Mouse (Mus musculus) stomach, embryonic 16.5 days (tissue): Measurements from ENCODE around the gene Olfr53. TPM values are rescaled to one million over a fixed set of nuclear protein-coding genes. Genes with fewer than 3 reads are reported as not detected.

Experiments used
- polyA plus RNA-seq: library from polyadenylated mRNA; unstranded; fragments of >200 nt; fragmentation: Nextera tagmentation; extraction: Ambion mirVana; gene quantifications from 2 replicates; pipeline ENCODE4 v1.2.1, GENCODE M21; 2015

Olfr53 gene
- polyA plus RNA-seq, 1 experiment from 2014 or later: not detected

Other genes starting within 250 kb of the Olfr53 start
- not detected in 2 replicates for gene Olfr531, start 243.5 kb upstream of the Olfr53 start, polyA plus RNA-seq
- not detected in 2 replicates for gene Olfr532, start 224.8 kb upstream of the Olfr53 start, polyA plus RNA-seq
- gene Olfr533, start 183.1 kb upstream of the Olfr53 start, polyA plus RNA-seq: not detected in 2 replicates
- gene Olfr535, start 162.2 kb upstream of the Olfr53 start, polyA plus RNA-seq: not detected in 2 replicates
- not detected in 2 replicates for gene Olfr536, start 139.1 kb upstream of the Olfr53 start, polyA plus RNA-seq
- not detected in 2 replicates for gene Olfr538, start 78.6 kb upstream of the Olfr53 start, polyA plus RNA-seq
- 0.01 and 0.02 TPM in 2 replicates for gene Olfr46, start 45.2 kb upstream of the Olfr53 start, polyA plus RNA-seq
- not detected in 2 replicates for gene Olfr61, start 17.5 kb upstream of the Olfr53 start, polyA plus RNA-seq
- gene Olfr539, start 13.5 kb downstream of the Olfr53 start, polyA plus RNA-seq: not detected in 2 replicates
- not detected in 2 replicates for gene Olfr45, start 35.5 kb downstream of the Olfr53 start, polyA plus RNA-seq
- not detected in 2 replicates for gene Olfr541, start 50.8 kb downstream of the Olfr53 start, polyA plus RNA-seq
- not detected in 2 replicates for gene Cyp2e1, start 117.3 kb downstream of the Olfr53 start, polyA plus RNA-seq
- 0.35 TPM in 1 of 2 replicates, not detected in the other for gene Syce1, start 141.4 kb downstream of the Olfr53 start, polyA plus RNA-seq
- gene Zfp941, start 175.7 kb downstream of the Olfr53 start, polyA plus RNA-seq: 1.3 and 1.9 TPM in 2 replicates
- gene Urah, start 188.6 kb downstream of the Olfr53 start, polyA plus RNA-seq: 26.7 and 34.7 TPM in 2 replicates
- not detected in 2 replicates for gene Scgb1c1, start 199.1 kb downstream of the Olfr53 start, polyA plus RNA-seq
- 0.08 TPM in 1 of 2 replicates, not detected in the other for gene Odf3, start 201.4 kb downstream of the Olfr53 start, polyA plus RNA-seq
- not detected in 2 replicates for gene Gm45785, start 209.9 kb downstream of the Olfr53 start, polyA plus RNA-seq
- 62.5 and 77.8 TPM in 2 replicates for gene Ric8a, start 210.5 kb downstream of the Olfr53 start, polyA plus RNA-seq
- 43.5 and 46.6 TPM in 2 replicates for gene Bet1l, start 211.1 kb downstream of the Olfr53 start, polyA plus RNA-seq
- 189 and 193 TPM in 2 replicates for gene Psmd13, start 235.5 kb downstream of the Olfr53 start, polyA plus RNA-seq
- 24.0 and 27.4 TPM in 2 replicates for gene Sirt3, start 235.9 kb downstream of the Olfr53 start, polyA plus RNA-seq